Mouse (Mus musculus) kidney, postnatal 4 days (tissue): Measurements from ENCODE around the gene Tmem198.

Experiments used
- DNase-seq, 2 experiments: peaks; one replicate each; pipeline ENCODE4 v3.0.0; 2021; ENCODE audit warnings: mixed read lengths in 2 of 2

Tmem198 gene

GRCm38 (mm10) chr1:75519576-75519975 is 40.2 kb downstream of the Tmem198 start:
- DNase-seq = peak in 1 of 2 experiments; percentile 43

DNA sequence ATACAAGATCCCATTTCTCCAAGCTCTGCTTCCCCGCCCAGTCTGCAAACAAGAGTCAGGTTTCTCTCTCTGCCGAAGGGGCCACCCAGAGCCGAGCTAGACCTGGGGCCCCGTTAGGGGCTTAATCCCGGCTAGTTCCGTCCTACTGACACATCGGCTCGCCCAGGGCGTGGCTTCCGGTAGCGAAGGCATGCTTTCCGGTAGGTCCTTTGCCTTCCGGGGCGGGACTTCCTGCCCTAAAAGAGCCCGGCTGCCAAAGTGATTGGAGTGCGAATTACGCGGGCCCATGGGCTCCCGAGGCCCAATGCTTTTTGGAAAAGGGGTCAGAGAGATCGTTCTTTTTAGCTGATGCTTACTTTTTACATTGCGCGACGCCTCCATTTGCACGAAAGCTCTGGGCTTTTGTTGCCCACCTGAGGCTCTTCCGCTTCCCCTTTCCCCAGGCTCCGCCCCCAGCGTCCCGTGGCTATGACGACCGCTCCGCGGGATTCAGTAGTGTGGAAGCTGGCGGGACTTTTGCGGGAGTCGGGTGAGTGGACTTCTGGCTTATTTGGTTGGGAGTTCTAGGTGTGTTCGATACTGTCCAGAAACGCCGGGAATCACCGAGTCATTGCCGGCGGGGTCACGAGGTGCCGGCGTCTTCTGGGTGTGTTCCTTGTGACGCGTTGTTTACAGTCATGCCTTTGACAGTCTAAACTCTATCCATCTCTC is 42.1 kb downstream of the Tmem198 start, which contains the start of gene Stk11ip:
Stk11ip (plus strand) TSS at position 209 of the 711 bp plus-strand sequence.
- DNase-seq = peak; percentile 95 to 97

DNA sequence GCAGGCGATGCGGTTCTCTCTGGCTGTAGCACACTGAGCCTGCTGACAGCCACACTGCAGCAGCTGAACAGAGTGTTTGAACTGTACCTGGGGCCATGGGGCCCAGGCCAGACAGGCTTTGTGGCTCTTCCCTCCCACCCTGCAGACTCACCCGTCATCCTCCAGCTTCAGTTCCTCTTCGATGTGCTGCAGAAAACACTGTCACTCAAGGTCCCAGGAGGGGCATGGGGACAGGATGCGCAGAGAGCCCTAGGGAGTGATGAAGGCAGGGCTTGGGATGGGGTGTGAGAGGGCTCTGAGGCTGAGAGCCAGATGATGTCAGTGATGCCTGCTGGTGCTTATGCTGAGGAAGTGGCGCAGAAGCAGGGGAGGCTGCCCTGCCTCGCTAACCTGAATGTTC is 45.3 kb downstream of the Tmem198 start:
- no peak for DNase-seq

DNA sequence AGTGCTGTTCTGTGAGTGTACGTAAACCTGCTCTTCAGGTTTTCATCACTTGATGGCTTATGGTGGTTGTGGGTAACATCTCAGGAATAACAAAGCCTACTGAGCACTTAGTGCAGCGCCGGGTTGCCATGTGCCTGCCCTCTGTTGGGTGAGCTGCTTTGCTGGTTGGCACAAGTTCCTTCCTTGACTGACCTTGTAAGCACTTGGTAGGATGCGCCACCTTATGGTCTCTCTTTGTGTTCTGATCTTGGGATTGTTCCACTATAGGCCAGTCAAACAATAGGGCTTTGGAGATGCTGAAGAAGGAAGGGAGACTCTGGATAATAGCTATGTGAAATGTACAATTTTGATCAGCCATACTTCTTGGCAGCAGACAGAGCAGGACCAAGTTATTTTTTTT is 51.2 kb downstream of the Tmem198 start:
- no peak for DNase-seq

DNA sequence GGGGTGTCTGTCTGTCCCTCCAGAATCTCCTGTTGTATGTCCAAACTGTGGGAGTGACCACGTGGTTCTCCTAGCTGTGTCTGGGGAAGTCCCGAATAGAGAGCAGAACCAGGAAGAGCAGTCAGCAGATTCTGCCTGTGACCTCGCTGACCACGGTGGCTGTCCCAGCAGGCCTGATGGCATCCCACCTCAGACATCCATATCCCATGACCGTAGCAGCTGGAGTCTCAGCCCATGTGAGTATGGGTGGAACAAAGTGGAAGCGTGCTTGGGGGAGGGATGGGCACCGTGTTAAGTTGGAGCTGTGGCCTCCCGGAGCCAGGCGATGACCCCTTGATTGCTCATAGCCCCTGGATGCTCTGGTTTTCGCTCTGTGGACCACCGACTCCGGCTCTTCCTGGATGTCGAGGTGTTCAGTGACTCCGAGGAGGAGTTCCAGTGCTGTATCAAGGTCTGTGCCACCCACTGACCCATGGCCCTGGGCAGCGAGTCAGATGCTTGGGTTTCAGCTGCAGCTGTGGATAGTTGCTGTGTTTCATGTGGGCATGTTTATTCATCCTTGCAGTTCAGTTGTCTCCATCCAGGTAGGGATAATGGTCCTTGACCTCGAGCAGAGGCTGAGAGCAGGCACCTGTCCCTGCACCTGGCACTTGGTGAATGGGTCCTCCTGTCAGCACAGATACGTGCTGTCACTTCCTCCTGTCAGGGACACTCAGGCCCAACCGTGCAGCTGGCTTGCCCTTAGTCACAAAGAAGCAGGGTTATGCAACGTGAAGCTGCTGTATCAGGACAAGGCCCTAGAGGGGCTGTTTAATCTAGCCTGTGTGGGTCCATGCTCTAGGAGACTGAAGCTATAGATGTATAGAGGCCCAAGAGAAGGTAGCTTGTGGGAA is 53.2 kb downstream of the Tmem198 start:
- no peak for DNase-seq

DNA sequence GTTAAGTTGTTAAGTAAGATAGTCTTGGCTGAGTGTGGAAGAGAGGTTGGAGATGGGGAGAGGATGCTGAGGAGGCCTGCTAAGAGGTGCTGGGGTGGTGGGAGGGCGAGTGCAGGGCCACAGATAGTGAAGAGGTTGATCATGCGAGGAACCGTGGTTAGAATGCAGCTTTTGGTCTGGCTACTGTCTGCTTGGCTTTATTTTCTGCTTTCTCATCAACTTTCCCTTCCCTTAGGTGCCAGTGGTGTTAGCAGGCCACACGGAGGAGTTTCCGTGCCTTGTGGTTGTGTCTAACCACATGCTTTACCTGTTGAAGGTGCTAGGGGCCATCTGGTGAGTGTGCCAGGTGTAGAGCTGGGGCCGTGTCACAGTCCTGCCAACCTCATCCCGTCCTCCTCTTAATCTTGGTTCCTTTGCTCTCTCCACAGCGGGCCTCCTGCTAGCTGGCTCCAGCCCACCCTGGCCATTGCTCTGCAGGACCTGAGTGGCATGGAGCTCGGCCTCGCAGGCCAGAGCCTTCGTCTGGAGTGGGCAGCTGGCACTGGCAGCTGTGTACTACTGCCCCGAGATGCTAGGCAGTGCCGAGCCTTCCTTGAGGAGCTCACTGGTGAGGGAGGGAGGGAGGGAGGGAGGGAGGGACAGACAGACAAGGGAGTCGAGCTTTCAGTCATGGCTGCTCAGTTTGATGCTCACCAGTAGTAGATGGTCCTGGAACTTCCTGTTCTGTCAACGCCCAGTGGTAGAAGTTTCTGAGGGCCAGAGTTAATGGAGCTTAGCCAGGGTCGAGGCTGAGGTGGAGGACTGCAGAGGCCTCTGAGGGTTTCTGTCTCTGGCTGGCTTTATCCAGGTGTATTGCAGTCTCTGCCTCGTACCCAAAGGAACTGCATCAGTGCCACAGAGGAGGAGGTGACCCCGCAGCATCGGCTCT is 54.3 kb downstream of the Tmem198 start:
- DNase-seq = no peak
